Mouse (Mus musculus) hindbrain, embryonic 16.5 days (tissue): ENCODE data around the gene Ankfn1. TPM values are rescaled to one million over a fixed set of nuclear protein-coding genes. Genes with fewer than 3 reads are reported as not detected.

Experiments
- ATAC-seq: fragments of 200-750 bp; cut with Nextera tagmentation; 2 replicates; pipeline ENCODE4 v1.8.0; 2017; ENCODE audit warnings: moderate TSS enrichment, moderate library complexity
- H3K27ac ChIP-seq: fragments of 300-500 bp; sonication (generic); 2 replicates; pipeline ENCODE4 v1.5.1; 2014; ENCODE audit warnings: low read depth, mild to moderate bottlenecking, control low read depth, low read length, moderate library complexity
- H3K27me3 ChIP-seq: fragments of 300-500 bp; sonication (generic); replicated peaks from 2 replicates; pipeline ENCODE4 v1.6.1; 2014; ENCODE audit warnings: low read length; ENCODE audit not compliant: control insufficient read depth, insufficient read depth
- H3K36me3 ChIP-seq: fragments of 300-500 bp; sonication (generic); 2 replicates; pipeline ENCODE4 v1.6.1; 2014; ENCODE audit warnings: mild to moderate bottlenecking, low read length, moderate library complexity, mixed read lengths; ENCODE audit not compliant: control insufficient read depth, insufficient read depth
- H3K4me1 ChIP-seq: fragments of 300-500 bp; sonication (generic); 2 replicates; pipeline ENCODE4 v1.6.1; 2014; ENCODE audit warnings: low read depth, low read length; ENCODE audit not compliant: control insufficient read depth, insufficient read depth
- H3K4me2 ChIP-seq: fragments of 300-500 bp; sonication (generic); 2 replicates; pipeline ENCODE4 v1.6.1; 2014; ENCODE audit warnings: mild to moderate bottlenecking, low read length, control low read depth, moderate library complexity
- H3K4me3 ChIP-seq: fragments of 300-500 bp; sonication (generic); 2 replicates; pipeline ENCODE4 v1.5.1; 2014; ENCODE audit warnings: mild to moderate bottlenecking, low read length, control low read depth, moderate library complexity
- H3K9ac ChIP-seq: fragments of 300-500 bp; sonication (generic); 2 replicates; pipeline ENCODE4 v1.6.1; 2014; ENCODE audit warnings: low read depth, mild to moderate bottlenecking, control low read depth, low read length, moderate library complexity
- H3K9me3 ChIP-seq: fragments of 300-500 bp; sonication (generic); 2 replicates; pipeline ENCODE4 v1.6.1; 2014; ENCODE audit warnings: mild to moderate bottlenecking, low read length, moderate library complexity; ENCODE audit not compliant: control insufficient read depth
- WGBS: fragments of 180-500 bp; shearing (Covaris S2); extraction: QIAGEN DNeasy Blood & Tissue Kit; methylation state at CpG from one replicate; pipeline ENCODE4 v1.1.7; 2014; 5-methylcytosine and 5-hydroxymethylcytosine counted together
- polyA plus RNA-seq: library from polyadenylated mRNA; unstranded; fragments of >200 nt; fragmentation: Nextera tagmentation; extraction: Ambion mirVana; gene quantifications from 2 replicates; pipeline ENCODE4 v1.2.1, GENCODE M21; 2015

The Ankfn1 gene
- 4.3 and 4.4 TPM in 2 replicates for polyA plus RNA-seq

DNA sequence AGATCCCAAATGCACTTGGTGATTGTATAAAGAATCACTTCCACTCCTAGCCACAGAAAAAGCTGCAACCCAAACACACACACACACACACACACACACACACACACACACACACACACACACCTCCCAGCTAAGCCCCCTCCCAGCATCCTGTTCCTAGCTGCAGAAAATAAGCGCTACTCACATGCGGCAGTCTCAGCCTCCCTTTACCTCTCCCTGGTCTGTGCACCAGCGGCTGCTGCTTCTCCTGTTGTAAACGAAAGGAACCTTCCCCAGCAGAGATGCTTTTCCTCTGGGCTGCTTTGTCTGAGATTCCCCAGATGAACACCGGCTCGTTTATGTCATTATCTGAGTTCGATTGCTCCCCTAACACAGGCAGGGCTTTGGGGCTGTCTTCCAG is at the start of gene Ankfn1:
TSS of gene Ankfn1 (minus strand) at position 223 of the 400 bp plus-strand sequence.
- H3K27me3 ChIP-seq: no peaks in the 10 kb centered on the region
- no peaks in the 10 kb centered on the region for H3K36me3 ChIP-seq
- H3K9me3 ChIP-seq: no peaks in the 10 kb centered on the region
- WGBS: 35% methylated on average over 7 of the region's 7 CpGs
- peak within 1 kb of the TSS; percentile 43; the same call in 1 of the 2 replicates for H3K9ac ChIP-seq
- 0 out of 2 replicates have a peak within 1 kb of the TSS, but pooled peaks have one; percentile 18 for H3K27ac ChIP-seq
- H3K4me3 ChIP-seq: no peak within 1 kb of the TSS
- no peak for ATAC-seq
- H3K4me2 ChIP-seq: peak within 1 kb of the TSS; percentile 30; the same call in 1 of the 2 replicates
- no peaks in the 10 kb centered on the region; the same call in 1 of the 2 replicates for H3K4me1 ChIP-seq

DNA sequence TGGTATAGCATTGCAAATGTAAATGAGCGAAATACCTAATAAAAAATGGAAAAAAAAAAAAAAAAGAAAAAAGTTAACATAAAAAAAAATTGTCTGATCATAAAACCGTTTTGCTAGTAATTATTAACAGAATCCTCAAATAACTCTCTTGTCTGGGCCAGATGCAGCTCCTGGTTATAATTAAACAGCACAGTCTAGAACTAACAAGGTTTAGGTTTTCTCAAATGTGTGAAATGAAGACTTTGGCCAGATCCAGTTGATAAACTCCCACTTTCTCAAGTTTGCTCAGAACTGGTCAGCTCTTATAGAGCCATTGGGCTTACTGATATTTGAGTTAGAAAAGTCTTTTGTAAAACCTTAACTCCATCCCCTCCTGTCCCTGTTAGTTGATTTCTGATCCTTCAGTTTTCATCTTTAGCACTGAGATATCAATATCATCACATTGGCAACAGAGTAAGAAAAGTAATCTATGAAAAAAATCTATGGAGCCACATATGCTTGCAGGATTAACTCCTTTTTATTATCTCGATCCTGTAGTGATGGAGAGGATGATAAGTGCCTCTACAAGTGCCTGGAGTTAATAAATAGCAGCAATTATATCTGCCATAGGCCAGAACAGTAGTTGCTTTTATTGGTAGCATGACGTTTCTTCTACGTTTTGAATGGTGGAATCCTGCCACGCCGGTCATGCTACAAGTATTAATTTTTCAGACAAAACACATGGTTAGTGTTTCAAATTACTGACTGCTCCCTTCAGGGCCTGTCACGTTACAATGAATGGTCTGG is 46.4 kb upstream of the Ankfn1 start:
- Histone ChIP-seq H3K4me2 (no peak overlapping the region), H3K9me3 (no peaks in the 10 kb centered on the region), H3K4me1 (no peaks in the 10 kb centered on the region), H3K27me3 (no peaks in the 10 kb centered on the region), H3K9ac (no peak overlapping the region), H3K27ac (no peak overlapping the region), H3K36me3 (no peaks in the 10 kb centered on the region), H3K4me3 (no peak overlapping the region)
- WGBS: 68% methylated on average over 8 of the region's 8 CpGs
- ATAC-seq: no peak

- H3K4me3 ChIP-seq: no peak overlapping the region
- no peak overlapping the region for H3K9ac ChIP-seq
- no peaks in the 10 kb centered on the region for H3K27me3 ChIP-seq
- H3K36me3 ChIP-seq: no peaks in the 10 kb centered on the region
- 0 out of 2 replicates have a peak, but pooled peaks have one; percentile 20 for ATAC-seq
- H3K4me1 ChIP-seq: no peaks in the 10 kb centered on the region
- no peaks in the 10 kb centered on the region for H3K9me3 ChIP-seq
- H3K27ac ChIP-seq: no peak overlapping the region
- H3K4me2 ChIP-seq: no peak overlapping the region
- WGBS: 20% methylated on average over 4 of the region's 4 CpGs
Measured at GRCm38 (mm10) chr11:89818594-89818993, 41.1 kb upstream of the Ankfn1 start.

DNA sequence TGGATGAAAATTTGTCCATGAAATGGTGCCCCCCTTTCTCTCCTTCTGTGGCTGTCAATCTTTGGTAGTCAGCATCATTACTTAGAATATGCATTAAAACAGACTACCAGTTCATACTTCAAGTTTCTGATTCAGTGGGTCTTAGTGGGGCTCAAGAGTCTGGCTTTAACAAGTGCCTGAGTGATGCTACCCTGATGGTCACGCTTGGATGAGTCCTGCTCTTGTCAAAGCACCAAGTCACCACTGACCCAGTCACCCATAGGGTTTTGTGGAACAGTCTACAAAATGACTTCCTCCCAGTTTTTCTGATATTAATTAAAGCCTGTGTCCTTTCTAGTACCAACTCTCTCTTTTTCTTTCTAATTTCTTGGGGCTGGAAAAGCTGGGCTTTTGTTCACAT is 34.0 kb upstream of the Ankfn1 start:
- no peaks in the 10 kb centered on the region for H3K36me3 ChIP-seq
- H3K4me2 ChIP-seq: no peak overlapping the region
- H3K9ac ChIP-seq: no peak overlapping the region
- WGBS: 76% methylated on average over 1 of the region's 1 CpGs
- H3K27ac ChIP-seq: no peak overlapping the region
- no peak for ATAC-seq
- H3K4me1 ChIP-seq: no peaks in the 10 kb centered on the region
- H3K9me3 ChIP-seq: no peaks in the 10 kb centered on the region
- H3K4me3 ChIP-seq: no peak overlapping the region
- H3K27me3 ChIP-seq: no peaks in the 10 kb centered on the region

GRCm38 (mm10) chr11:89807998-89808397 is 30.5 kb upstream of the Ankfn1 start:
- Histone ChIP-seq H3K4me3 (no peak overlapping the region), H3K27ac (no peak overlapping the region), H3K9ac (no peak overlapping the region), H3K4me2 (no peak overlapping the region), H3K36me3 (no peaks in the 10 kb centered on the region), H3K27me3 (no peaks in the 10 kb centered on the region), H3K4me1 (peaks cover 7% of the 10 kb centered on the region), H3K9me3 (no peaks in the 10 kb centered on the region)
- 79% methylated on average over 11 of the region's 11 CpGs for WGBS
- no peak for ATAC-seq

DNA sequence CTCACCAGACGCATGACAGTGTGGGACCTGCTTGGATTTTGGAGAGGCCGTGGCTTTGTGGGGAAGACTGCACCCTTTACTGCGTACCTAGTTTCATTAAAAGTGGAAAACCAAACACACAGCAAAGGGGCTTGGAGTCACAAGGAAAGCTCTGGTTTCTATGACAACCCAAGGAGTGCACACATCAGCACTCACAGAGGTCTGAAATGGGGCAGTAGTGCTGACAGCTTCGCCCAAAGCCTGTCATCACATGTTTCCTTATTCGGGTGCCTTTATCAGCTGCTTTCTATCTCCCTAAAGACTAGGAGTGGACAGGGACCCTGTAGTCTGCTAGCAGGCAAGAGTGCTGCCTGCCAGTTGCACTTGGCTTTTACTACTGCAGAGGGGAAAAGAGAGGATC is 27.4 kb upstream of the Ankfn1 start:
- 47% methylated on average over 5 of the region's 5 CpGs for WGBS
- Histone ChIP-seq H3K4me3 (no peak overlapping the region), H3K4me2 (no peak overlapping the region), H3K27ac (peak overlapping the region; percentile 48; the same call in 1 of the 2 replicates), H3K9me3 (no peaks in the 10 kb centered on the region), H3K36me3 (no peaks in the 10 kb centered on the region), H3K27me3 (no peaks in the 10 kb centered on the region), H3K9ac (no peak overlapping the region), H3K4me1 (peaks cover 7% of the 10 kb centered on the region)
- peak; percentile 81 for ATAC-seq

DNA sequence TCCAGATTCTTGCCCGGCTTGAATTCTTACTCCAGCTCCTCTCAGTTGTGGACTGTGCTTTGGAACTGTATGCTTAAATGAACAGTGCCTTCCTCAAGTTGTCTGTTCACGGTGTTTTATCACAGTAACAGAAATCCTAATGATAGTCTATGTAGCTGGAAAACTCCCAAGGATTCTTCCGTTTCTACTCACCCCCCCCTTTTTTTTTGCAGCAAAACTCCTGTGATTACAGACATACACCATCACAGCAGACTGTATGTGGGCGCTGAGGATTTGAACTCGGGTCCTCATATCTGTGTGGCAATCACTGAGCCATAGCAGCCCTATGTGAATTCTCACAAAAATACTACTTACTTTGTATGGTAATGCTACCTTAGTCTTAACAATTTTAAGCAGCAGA is 26.5 kb upstream of the Ankfn1 start:
- Histone ChIP-seq H3K4me3 (no peak overlapping the region), H3K36me3 (no peaks in the 10 kb centered on the region), H3K4me2 (no peak overlapping the region), H3K4me1 (peaks cover 7% of the 10 kb centered on the region), H3K9me3 (no peaks in the 10 kb centered on the region), H3K9ac (no peak overlapping the region), H3K27me3 (no peaks in the 10 kb centered on the region), H3K27ac (no peak overlapping the region)
- 88% methylated on average over 5 of the region's 5 CpGs for WGBS
- ATAC-seq: no peak

DNA sequence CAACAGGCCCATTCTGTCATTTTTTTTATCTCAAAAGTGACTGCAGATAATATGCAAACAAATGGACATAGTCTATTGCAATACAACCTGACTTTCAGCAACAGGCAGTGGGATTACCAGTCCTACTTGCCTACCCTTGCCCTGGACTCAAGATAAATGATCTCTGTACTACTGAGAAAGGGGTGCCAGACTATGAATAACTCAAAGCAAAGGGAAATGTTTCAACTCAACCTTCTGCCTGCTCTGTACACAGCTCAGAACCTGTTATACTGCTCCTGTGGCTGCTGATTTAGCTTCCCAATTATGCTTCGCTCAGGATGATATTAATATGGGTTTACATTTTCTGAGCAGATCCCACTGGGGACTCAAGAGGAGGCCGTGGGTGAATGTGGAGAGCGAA is 15.3 kb upstream of the Ankfn1 start:
- Histone ChIP-seq H3K9me3 (no peaks in the 10 kb centered on the region), H3K36me3 (no peaks in the 10 kb centered on the region), H3K9ac (no peak overlapping the region), H3K4me1 (no peaks in the 10 kb centered on the region), H3K27ac (no peak overlapping the region), H3K4me3 (no peak overlapping the region), H3K4me2 (no peak overlapping the region), H3K27me3 (no peaks in the 10 kb centered on the region)
- WGBS: 73% methylated on average over 3 of the region's 3 CpGs
- ATAC-seq: no peak

GRCm38 (mm10) chr11:89776070-89776469 is 1.4 kb downstream of the Ankfn1 start:
- Histone ChIP-seq H3K4me2 (no peak overlapping the region), H3K4me3 (no peak overlapping the region), H3K9me3 (no peaks in the 10 kb centered on the region), H3K9ac (peak overlapping the region; percentile 11; the same call in 1 of the 2 replicates), H3K36me3 (no peaks in the 10 kb centered on the region), H3K27me3 (no peaks in the 10 kb centered on the region), H3K27ac (no peak overlapping the region), H3K4me1 (no peaks in the 10 kb centered on the region; the same call in 1 of the 2 replicates)
- WGBS: 57% methylated on average over 3 of the region's 3 CpGs
- no peak for ATAC-seq
